Mouse (Mus musculus): Measurements from ENCODE around the gene Scn10a. TPM values are rescaled to one million over a fixed set of nuclear protein-coding genes. Genes with fewer than 3 reads are reported as not detected.

Scn10a gene
- total RNA-seq, 2 experiments from 2014 or later, result 0.14 to 0.20 TPM

DNA sequence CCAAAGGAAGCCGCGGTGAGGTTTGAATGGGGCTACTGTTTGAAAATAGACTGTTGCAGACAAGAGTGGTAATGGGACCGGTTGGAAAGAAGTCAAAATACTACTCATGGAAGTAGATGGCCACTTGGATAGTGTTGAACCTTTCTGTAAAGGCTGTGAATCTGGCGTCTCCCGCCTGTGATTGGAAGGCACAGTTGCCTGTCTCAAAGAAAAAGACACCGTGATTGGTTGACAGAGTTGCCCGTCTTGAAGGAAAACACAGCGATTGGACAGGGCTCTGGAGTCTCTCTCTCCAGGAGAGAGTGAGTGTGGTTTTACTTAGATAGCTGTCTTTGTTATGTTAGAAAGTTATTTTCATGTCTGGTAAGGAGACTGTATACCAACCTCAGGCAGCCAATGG lies 121.8 kb downstream of the Scn10a start:
- DNase-seq (ENCODE audit: extremely low spot score in 1 of 2, low spot score in 2 of 2), result no peak
- no peak for TF ChIP-seq CTCF (IDR thresholded peaks at IDR 0.05)
- Histone ChIP-seq H3K27ac (no peak overlapping the region), H3K4me3 (no peak overlapping the region)
- intact Hi-C loops (cut with DNase I), result no loop called here

- DNase-seq (ENCODE audit: extremely low spot score in 1 of 2, low spot score in 2 of 2), result no peak
- Histone ChIP-seq H3K4me3 (no peak overlapping the region), H3K27ac (no peak overlapping the region)
- intact Hi-C loops (cut with DNase I), result no loop called here
- no peak for TF ChIP-seq CTCF (IDR thresholded peaks at IDR 0.05)
These were observed 129.5 kb downstream of the Scn10a start for GRCm38 (mm10) chr9:119589592-119589991.

- Histone ChIP-seq H3K27ac (no peak overlapping the region), H3K4me3 (no peak overlapping the region)
- intact Hi-C loops (cut with DNase I), result no loop called here
- TF ChIP-seq CTCF (IDR thresholded peaks at IDR 0.05), result no peak
- DNase-seq (ENCODE audit: extremely low spot score in 1 of 2, low spot score in 2 of 2), result no peak
These were observed 130.2 kb downstream of the Scn10a start for GRCm38 (mm10) chr9:119588763-119589449.

- intact Hi-C loops (cut with DNase I), result loop anchor here (1.0 to 5.0 kb wide), 3 partner anchors 22 to 172 kb away; no protein-coding TSS in a partner anchor
- peak; percentile 98 for TF ChIP-seq CTCF (IDR thresholded peaks at IDR 0.05)
- Histone ChIP-seq H3K4me3 (no peak overlapping the region), H3K27ac (no peak overlapping the region)
- peak; percentile 76 to 82 for DNase-seq (ENCODE audit: extremely low spot score in 1 of 2, low spot score in 2 of 2)
These were observed 138.5 kb downstream of the Scn10a start for GRCm38 (mm10) chr9:119580668-119581067.

- TF ChIP-seq CTCF (IDR thresholded peaks at IDR 0.05), result no peak
- Histone ChIP-seq H3K4me3 (no peak overlapping the region), H3K27ac (no peak overlapping the region)
- no peak for DNase-seq (ENCODE audit: extremely low spot score in 1 of 2, low spot score in 2 of 2)
- intact Hi-C loops (cut with DNase I), result loop anchor here (1.0 to 5.0 kb wide), 3 partner anchors 22 to 172 kb away; no protein-coding TSS in a partner anchor
These were observed 138.9 kb downstream of the Scn10a start for GRCm38 (mm10) chr9:119580187-119580586.

DNA sequence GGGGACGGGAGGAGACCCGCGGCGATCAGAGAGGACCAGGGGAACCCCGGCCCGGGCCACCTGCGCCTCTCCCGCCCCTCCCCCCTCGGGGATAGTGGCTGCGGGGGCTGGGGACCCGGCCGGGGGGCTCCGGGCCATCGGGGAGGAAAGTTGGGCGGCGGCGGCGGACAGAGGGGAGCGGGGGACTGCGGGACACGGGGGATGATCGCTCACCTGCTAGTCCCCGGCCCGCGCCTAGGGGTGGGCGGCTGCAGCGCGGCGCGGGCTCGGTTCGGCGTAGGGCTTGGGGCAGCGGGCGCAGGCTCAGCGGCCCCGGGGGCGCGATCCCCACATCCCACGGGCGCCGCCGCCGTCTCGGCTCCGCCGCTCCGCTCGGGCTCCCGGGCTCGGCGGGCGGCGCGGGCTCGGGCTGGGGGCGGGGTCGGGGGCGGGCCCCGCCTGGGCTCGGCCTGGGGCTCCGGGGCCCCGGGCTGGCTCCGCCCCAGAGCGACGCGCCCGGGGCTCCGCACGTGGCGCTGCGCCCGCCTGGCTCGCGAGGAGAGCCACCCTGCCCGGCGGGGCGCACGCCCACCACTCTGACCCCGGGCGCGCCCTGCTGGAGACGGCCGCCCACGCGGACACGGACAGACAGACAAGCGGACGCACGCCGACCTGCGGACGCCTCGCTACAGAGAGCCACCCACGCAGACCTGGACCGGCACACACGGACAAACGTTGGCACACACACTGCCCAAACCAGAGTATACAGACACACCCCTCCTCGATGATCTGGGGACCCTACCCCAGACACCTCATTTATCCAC lies 140.3 kb downstream of the Scn10a start, which contains the start of gene Scn5a:
Gene Scn5a (minus strand): TSS at position 381 of the 803 bp plus-strand sequence.
- Histone ChIP-seq H3K4me3 (peak within 1 kb of the TSS; percentile 39), H3K27ac (no peak within 1 kb of the TSS)
- peak in 1 of 2 experiments; percentile 10 for DNase-seq (ENCODE audit: extremely low spot score in 1 of 2, low spot score in 2 of 2)
- intact Hi-C loops (cut with DNase I), result no loop called here
- no peak for TF ChIP-seq CTCF (IDR thresholded peaks at IDR 0.05)

- TF ChIP-seq CTCF (IDR thresholded peaks at IDR 0.05), result no peak
- peak overlapping the region; percentile 39 for H3K4me3 ChIP-seq
- intact Hi-C loops (cut with DNase I), result no loop called here
- no peak overlapping the region for H3K27ac ChIP-seq
- no peak for DNase-seq (ENCODE audit: extremely low spot score in 1 of 2, low spot score in 2 of 2)
These were observed 140.8 kb downstream of the Scn10a start for GRCm38 (mm10) chr9:119578311-119578635.

- DNase-seq (ENCODE audit: extremely low spot score in 1 of 2, low spot score in 2 of 2), result peak in 1 of 2 experiments; percentile 43
- intact Hi-C loops (cut with DNase I), result no loop called here
- TF ChIP-seq CTCF (IDR thresholded peaks at IDR 0.05), result no peak; the same call in 1 of the 2 replicates
- Histone ChIP-seq H3K27ac (no peak overlapping the region), H3K4me3 (no peak overlapping the region)
These were observed 142.1 kb downstream of the Scn10a start for GRCm38 (mm10) chr9:119576977-119577376.

DNA sequence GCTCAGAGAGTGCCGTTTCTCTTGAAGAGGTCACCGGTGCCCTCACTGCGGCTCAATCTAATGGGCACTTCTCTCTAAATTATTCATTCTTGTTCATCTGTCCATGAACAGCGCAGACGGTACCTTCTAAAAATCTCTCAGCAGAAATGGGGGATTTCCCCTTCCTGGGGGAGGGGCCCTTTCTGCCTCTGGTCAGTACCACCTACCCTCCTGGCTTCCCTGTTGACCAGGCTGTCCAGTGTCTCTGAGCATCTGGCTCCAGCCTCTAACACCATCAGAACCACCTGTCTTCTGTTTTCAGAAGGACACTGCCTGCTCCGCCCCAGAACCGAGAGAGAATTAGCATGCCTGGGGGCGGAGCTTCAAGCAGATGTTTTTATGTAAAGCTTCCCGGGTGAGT lies 143.4 kb downstream of the Scn10a start:
- no peak overlapping the region for H3K4me3 ChIP-seq
- no peak overlapping the region for H3K27ac ChIP-seq
- intact Hi-C loops (cut with DNase I), result no loop called here
- TF ChIP-seq CTCF (IDR thresholded peaks at IDR 0.05), result no peak
- no peak for DNase-seq (ENCODE audit: extremely low spot score in 1 of 2, low spot score in 2 of 2)

DNA sequence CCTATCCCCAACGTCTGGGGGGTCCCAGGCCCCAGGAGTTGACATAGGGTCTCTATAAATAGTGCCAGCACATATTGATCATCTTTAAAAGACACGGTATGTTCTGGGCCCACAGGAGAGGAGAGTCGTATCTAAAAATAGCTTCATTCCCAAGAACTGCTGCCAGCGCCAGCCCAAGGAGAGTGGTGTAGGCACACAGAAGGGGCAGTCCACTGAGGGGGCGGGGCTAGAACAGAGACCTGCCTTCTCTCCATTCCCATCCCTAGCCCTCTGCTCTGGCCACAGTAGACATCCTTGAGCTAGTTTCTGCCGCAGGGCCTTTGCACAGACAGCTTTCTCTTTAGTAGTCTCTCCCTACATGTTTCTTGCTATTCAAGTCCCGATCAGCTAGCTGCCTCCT lies 144.8 kb downstream of the Scn10a start:
- intact Hi-C loops (cut with DNase I), result no loop called here
- DNase-seq (ENCODE audit: extremely low spot score in 1 of 2, low spot score in 2 of 2), result no peak
- Histone ChIP-seq H3K4me3 (no peak overlapping the region), H3K27ac (no peak overlapping the region)
- TF ChIP-seq CTCF (IDR thresholded peaks at IDR 0.05), result no peak

DNA sequence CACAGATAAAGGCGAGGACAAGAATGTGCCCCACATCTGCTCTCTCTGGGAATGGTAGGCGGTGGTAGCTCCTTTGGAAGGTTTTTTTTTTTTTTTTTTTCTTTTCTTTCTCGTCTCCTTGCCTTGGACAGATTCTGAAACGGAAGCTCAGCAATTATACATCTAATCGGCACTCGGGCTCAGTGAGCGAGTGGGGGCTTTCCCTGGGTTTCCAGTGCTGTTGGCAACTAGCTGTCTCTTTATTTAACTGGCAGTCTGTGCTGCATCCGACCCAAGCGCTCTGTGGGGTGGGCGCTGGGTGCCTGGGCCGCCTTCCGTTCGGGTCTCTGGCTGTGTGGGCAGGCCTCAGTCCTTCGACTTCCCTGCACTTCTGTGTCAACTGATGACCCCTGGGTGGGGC lies 146.1 kb downstream of the Scn10a start:
- H3K4me3 ChIP-seq, result no peak overlapping the region
- TF ChIP-seq CTCF (IDR thresholded peaks at IDR 0.05), result no peak
- intact Hi-C loops (cut with DNase I), result no loop called here

GRCm38 (mm10) chr9:119571411-119571888 lies 147.7 kb downstream of the Scn10a start:
- intact Hi-C loops (cut with DNase I), result no loop called here
- no peak for DNase-seq (ENCODE audit: extremely low spot score in 1 of 2, low spot score in 2 of 2)
- Histone ChIP-seq H3K4me3 (no peak overlapping the region), H3K27ac (no peak overlapping the region)
- no peak for TF ChIP-seq CTCF (IDR thresholded peaks at IDR 0.05)

More for the DNA sequence above, 146.1 kb downstream of the Scn10a start:
- DNase-seq (ENCODE audit: extremely low spot score in 1 of 2, low spot score in 2 of 2), result no peak
- H3K27ac ChIP-seq, result no peak overlapping the region
